Mouse (Mus musculus) CH12.LX (cell line): ENCODE data around the gene Arrb1. TPM values are rescaled to one million over a fixed set of nuclear protein-coding genes. Genes with fewer than 3 reads are reported as not detected.

Source experiments
- DNase-seq: peaks from one replicate; pipeline ENCODE4 v3.0.0-alpha.2; 2013; ENCODE audit errors: extremely low read depth
- H3K27ac ChIP-seq: 2 replicates; pipeline ENCODE4 v1.5.1; 2012; ENCODE audit warnings: low read depth, mild to moderate bottlenecking, control low read depth, moderate library complexity; ENCODE audit not compliant: insufficient read depth
- H3K27me3 ChIP-seq: replicated peaks from 2 replicates; pipeline ENCODE3; 2012; ENCODE audit warnings: inconsistent platforms
- H3K36me3 ChIP-seq, 2 experiments: replicated peaks in 1 of 2; 2 replicates each; pipeline versions ENCODE3 to v1.6.1; 2012; ENCODE audit warnings: inconsistent platforms in 1 of 2, low read length in 1 of 2, mild to moderate bottlenecking in 1 of 2, mixed read lengths in 1 of 2, moderate library complexity in 1 of 2; ENCODE audit not compliant: control insufficient read depth in 1 of 2, insufficient read depth in 1 of 2
- H3K4me1 ChIP-seq, 2 experiments: 2 replicates each; pipeline ENCODE4 v1.6.1; 2012; ENCODE audit warnings: inconsistent platforms in 1 of 2, moderate library complexity in 1 of 2; ENCODE audit not compliant: insufficient read depth in 2 of 2, control insufficient read depth in 1 of 2
- H3K4me2 ChIP-seq: 2 replicates; pipeline ENCODE4 v1.6.1; 2012; ENCODE audit warnings: low read depth, mild to moderate bottlenecking, control low read depth; ENCODE audit not compliant: poor library complexity, insufficient read depth, severe bottlenecking
- H3K4me3 ChIP-seq, 3 experiments: fragments of 150-350 bp in 1 of 3; sonication (generic) in 1 of 3; replicated peaks in 1 of 3; 2 replicates each; pipeline versions ENCODE3 to v1.5.1; 2011 to 2012; ENCODE audit warnings: low read depth in 2 of 3, low read length in 2 of 3, mild to moderate bottlenecking in 2 of 3, moderate library complexity in 2 of 3, control low read depth in 1 of 3, improper control_type of control experiment in 1 of 3, inconsistent platforms in 1 of 3, mixed read lengths in 1 of 3; ENCODE audit not compliant: poor library complexity in 1 of 3
- H3K79me2 ChIP-seq: replicated peaks from 2 replicates; pipeline ENCODE4 v1.6.1; 2012; ENCODE audit warnings: mild to moderate bottlenecking, moderate library complexity; ENCODE audit not compliant: control insufficient read depth, poor library complexity, insufficient read depth, severe bottlenecking; ENCODE audit errors: extremely low read depth
- H3K9ac ChIP-seq: 2 replicates; pipeline ENCODE4 v1.6.1; 2012; ENCODE audit warnings: low read depth, mild to moderate bottlenecking, control low read depth, moderate library complexity; ENCODE audit not compliant: insufficient read depth
- H3K9me3 ChIP-seq: replicated peaks from 2 replicates; pipeline ENCODE3; 2012; ENCODE audit warnings: low read length, inconsistent platforms, mixed read lengths
- CTCF ChIP-seq, 2 experiments: IDR thresholded peaks in 1 of 2; conservative IDR thresholded peaks in 1 of 2; 2 replicates each; pipeline ENCODE4 v1.5.1; 2011 to 2012; ENCODE audit warnings: low read depth in 2 of 2, low read length in 2 of 2, improper control_type of control experiment in 1 of 2, inconsistent platforms in 1 of 2, mild to moderate bottlenecking in 1 of 2, moderate library complexity in 1 of 2
- E2F4 ChIP-seq: IDR thresholded peaks from 2 replicates; pipeline ENCODE4 v1.6.1; 2011; ENCODE audit warnings: low read depth, low read length, improper control_type of control experiment; ENCODE audit not compliant: insufficient replicate concordance
- ELF1 ChIP-seq: IDR thresholded peaks from 2 replicates; pipeline ENCODE4 v1.6.1; 2014; ENCODE audit warnings: low read depth, mild to moderate bottlenecking, inconsistent platforms, low read length, improper control_type of control experiment
- ETS1 ChIP-seq: conservative IDR thresholded peaks from 2 replicates; pipeline ENCODE4 v1.6.1; 2012; ENCODE audit warnings: low read depth, mild to moderate bottlenecking, inconsistent platforms, low read length, improper control_type of control experiment, moderate library complexity
- GABPA ChIP-seq: IDR thresholded peaks from 2 replicates; pipeline ENCODE4 v1.6.1; 2012; ENCODE audit warnings: low read depth, low read length, improper control_type of control experiment, inconsistent platforms; ENCODE audit not compliant: insufficient replicate concordance
- IRF4 ChIP-seq: IDR thresholded peaks from 2 replicates; pipeline ENCODE4 v1.6.1; 2014; ENCODE audit warnings: low read depth, mild to moderate bottlenecking, inconsistent platforms, low read length, improper control_type of control experiment
- JUND ChIP-seq: conservative IDR thresholded peaks from 2 replicates; pipeline ENCODE4 v1.6.1; 2011; ENCODE audit warnings: low read depth, low read length, improper control_type of control experiment
- MAFK ChIP-seq: IDR thresholded peaks from 2 replicates; pipeline ENCODE4 v1.6.1; 2011; ENCODE audit warnings: low read length, improper control_type of control experiment; ENCODE audit not compliant: insufficient replicate concordance
- MAZ ChIP-seq: IDR thresholded peaks from 2 replicates; pipeline ENCODE4 v1.6.1; 2012; ENCODE audit warnings: low read depth, mild to moderate bottlenecking, inconsistent platforms, low read length, improper control_type of control experiment, moderate library complexity
- MEF2A ChIP-seq: IDR thresholded peaks from 2 replicates; pipeline ENCODE4 v1.6.1; 2014; ENCODE audit warnings: low read depth, mild to moderate bottlenecking, inconsistent platforms, low read length, improper control_type of control experiment, borderline replicate concordance
- NELFE ChIP-seq: IDR thresholded peaks from 2 replicates; pipeline ENCODE4 v1.6.1; 2011; ENCODE audit warnings: low read depth, low read length, improper control_type of control experiment
- NRF1 ChIP-seq: IDR thresholded peaks from 2 replicates; pipeline ENCODE4 v1.6.1; 2014; ENCODE audit warnings: low read depth, mild to moderate bottlenecking, inconsistent platforms, low read length, improper control_type of control experiment, moderate library complexity
- PAX5 ChIP-seq: IDR thresholded peaks from 2 replicates; pipeline ENCODE4 v1.6.1; 2012; ENCODE audit warnings: low read length, inconsistent platforms, mixed read lengths
- RAD21 ChIP-seq: IDR thresholded peaks from 2 replicates; pipeline ENCODE4 v1.6.1; 2011; ENCODE audit warnings: low read depth, mild to moderate bottlenecking, low read length, improper control_type of control experiment, moderate library complexity
- RCOR1 ChIP-seq: conservative IDR thresholded peaks from 2 replicates; pipeline ENCODE4 v1.6.1; 2012; ENCODE audit warnings: low read depth, mild to moderate bottlenecking, inconsistent platforms, low read length, improper control_type of control experiment
- SIN3A ChIP-seq: IDR thresholded peaks from 2 replicates; pipeline ENCODE4 v1.6.1; 2012; ENCODE audit warnings: low read length, improper control_type of control experiment, inconsistent platforms
- SMC3 ChIP-seq: IDR thresholded peaks from 2 replicates; pipeline ENCODE4 v1.6.1; 2011; ENCODE audit warnings: low read depth, low read length, improper control_type of control experiment
- TCF12 ChIP-seq: IDR thresholded peaks from 2 replicates; pipeline ENCODE4 v1.6.1; 2014; ENCODE audit warnings: low read depth, mild to moderate bottlenecking, inconsistent platforms, low read length, improper control_type of control experiment
- dilution Hi-C: fragments of 300-500 bp; cut with MboI; formaldehyde crosslinking; loops from 2 replicates; pipeline ENCODE4 v1.14.3; 2020; ENCODE audit warnings: low sequenced_read_pairs; ENCODE audit not compliant: extremely low pct_unique_long_range_greater_than_20kb, extremely low pct_ligation_motif_present
- in situ Hi-C: fragments of 300-500 bp; cut with MboI; formaldehyde crosslinking; loops from 3 replicates; pipeline ENCODE4 v1.14.3; 2019; ENCODE audit warnings: low sequenced_read_pairs, low pct_ligation_motif_present, low pct_unique_long_range_greater_than_20kb, mixed read lengths
- polyA plus RNA-seq: library from polyadenylated mRNA; unstranded; fragments of >175 nt; gene quantifications from 2 replicates; pipeline ENCODE4 v1.2.1, GENCODE M21; 2012; ENCODE audit warnings: low read depth; ENCODE audit not compliant: insufficient read length
- total RNA-seq, 2 experiments: library from RNA; depleted of rRNA; stranded (reverse); fragments of 300-350 nt in 1 of 2; fragments of >200 nt in 1 of 2; gene quantifications; 2 replicates each; pipeline ENCODE4 v1.2.3; 2012 to 2014

The Arrb1 gene
- total and polyA plus RNA-seq, 3 experiments = 3.3 to 5.2 (median 4.2) TPM

- in situ Hi-C loops = no loop called here
- DNase-seq = no peak
- Histone ChIP-seq H3K27me3 (no peaks in the 10 kb centered on the region), H3K27ac (no peak overlapping the region), H3K4me3 (no peak overlapping the region), H3K9ac (no peak overlapping the region), H3K36me3 (peaks cover 0 to 2% of the 10 kb centered on the region in 2 experiments), H3K4me2 (no peak overlapping the region), H3K9me3 (no peaks in the 10 kb centered on the region), H3K79me2 (no peaks in the 10 kb centered on the region), H3K4me1 (peaks cover 0 to 3% of the 10 kb centered on the region in 2 experiments; a peak in 1 of 4 replicates)
- TF ChIP-seq MAZ (no peak), IRF4 (no peak), RAD21 (no peak), TCF12 (no peak), SMC3 (no peak), CTCF (conservative IDR thresholded peaks at IDR 0.05 in 1 of 2, IDR thresholded peaks at IDR 0.05 in 1 of 2; ENCODE audit: low read depth in 2 of 2, low read length in 2 of 2) (no peak), E2F4 (no peak), NRF1 (no peak), RCOR1 (no peak), SIN3A (no peak), ETS1 (no peak), ELF1 (no peak), PAX5 (no peak), GABPA (no peak), NELFE (no peak)
- dilution Hi-C loops = no loop called here
These were observed 18.5 kb upstream of the Arrb1 start for GRCm38 (mm10) chr7:99516814-99517157.

- no peak for DNase-seq
- Histone ChIP-seq H3K4me3 (no peak overlapping the region), H3K4me2 (no peak overlapping the region), H3K79me2 (no peaks in the 10 kb centered on the region), H3K36me3 (peaks cover 0 to 2% of the 10 kb centered on the region in 2 experiments), H3K27ac (no peak overlapping the region), H3K27me3 (no peaks in the 10 kb centered on the region), H3K4me1 (peaks cover 0 to 3% of the 10 kb centered on the region in 2 experiments; a peak in 1 of 4 replicates), H3K9ac (no peak overlapping the region), H3K9me3 (no peaks in the 10 kb centered on the region)
- TF ChIP-seq MEF2A = no peak
- TF ChIP-seq JUND = no peak
- TF ChIP-seq MAFK = peak; percentile 16; the same call in 1 of the 2 replicates
- in situ Hi-C loops (no loop called here), dilution Hi-C loops (no loop called here)
These were observed 16.2 kb upstream of the Arrb1 start for GRCm38 (mm10) chr7:99518954-99519644.
